Mouse (Mus musculus) heart, postnatal 10 days (tissue): Measurements from ENCODE around the gene Prkag2. TPM values are rescaled to one million over a fixed set of nuclear protein-coding genes. Genes with fewer than 3 reads are reported as not detected.

Source experiments
- total RNA-seq, 2 experiments: library from RNA; stranded (reverse); gene quantifications; 2 replicates each; pipeline ENCODE4 v1.2.3; 2021

Prkag2 gene
- total RNA-seq, 2 experiments from 2014 or later = 82.5 to 85.2 TPM

Other genes starting within 250 kb of the Prkag2 start
- gene Galntl5, start 80.8 kb upstream of the Prkag2 start, total RNA-seq = not detected
- gene Galnt11, start 121.3 kb upstream of the Prkag2 start, total RNA-seq = 10 to 100 TPM; 30.2 to 30.3 TPM
- gene E130116L18Rik, start 122.5 kb upstream of the Prkag2 start, total RNA-seq = not detected